ENCODE assay signal across 8 mouse cellular contexts in genomic region chr13:24604096-24604495, GRCm38 (mm10). TPM values are rescaled to one million over a fixed set of nuclear protein-coding genes. Genes with fewer than 3 reads are reported as not detected.
DNase-seq lines count a peak whose midpoint lies in the region; ATAC-seq and TF ChIP-seq lines count a peak whose summit lies in the region.

No protein-coding gene starts in this region.

- ATAC-seq in kidney, embryonic 14.5 days (ENCODE audit: low FRiP score, low TSS enrichment): peak; percentile 7; the same call in 1 of the 2 replicates
- ATAC-seq in hindbrain, embryonic 15.5 days (ENCODE audit: low FRiP score, low read depth): 0 out of 2 replicates have a peak, but pooled peaks have one; percentile 1

- no peaks in the 10 kb centered on the region for H3K36me3 ChIP-seq in kidney, embryonic 14.5 days (ENCODE audit: control insufficient read depth, insufficient read depth, low read length)
- H3K36me3 ChIP-seq in hindbrain, embryonic 15.5 days: no peaks in the 10 kb centered on the region
- no peaks in the 10 kb centered on the region for H3K36me3 ChIP-seq in kidney, adult 2 months (ENCODE audit: control insufficient read depth, insufficient read depth, low read length)

- WGBS in kidney, embryonic 14.5 days: 44% methylated on average over 3 of the region's 4 CpGs
- whole genome bisulfite sequencing in hindbrain, embryonic 15.5 days: 34% methylated on average over 4 of the region's 4 CpGs
- 42% methylated on average over 3 of the region's 4 CpGs for WGBS in kidney, adult 2 months

- no peak overlapping the region for H3K4me3 ChIP-seq in kidney, embryonic 14.5 days (ENCODE audit: low read length)
- H3K4me3 ChIP-seq in hindbrain, embryonic 15.5 days: no peak overlapping the region
- H3K4me3 ChIP-seq in kidney, adult 2 months (ENCODE audit: insufficient read depth, low read depth, low read length): no peak overlapping the region

- H3K4me1 ChIP-seq in kidney, embryonic 14.5 days (ENCODE audit: control insufficient read depth, insufficient read depth, low read length): peaks cover 21% of the 10 kb centered on the region
- peaks cover 23% of the 10 kb centered on the region for H3K4me1 ChIP-seq in hindbrain, embryonic 15.5 days (replicated peaks)
- 0 out of 2 replicates have a peak, but pooled peaks cover 2% of the 10 kb centered on the region for H3K4me1 ChIP-seq in kidney, adult 2 months (ENCODE audit: control insufficient read depth, insufficient read depth, low read length)

- H3K4me2 ChIP-seq in kidney, embryonic 14.5 days (replicated peaks; ENCODE audit: low read depth, low read length): no peak overlapping the region
- H3K4me2 ChIP-seq in hindbrain, embryonic 15.5 days: no peak overlapping the region

- no peaks in the 10 kb centered on the region for H3K27me3 ChIP-seq in kidney, embryonic 14.5 days (ENCODE audit: control insufficient read depth, insufficient read depth, low read length)
- no peaks in the 10 kb centered on the region for H3K27me3 ChIP-seq in hindbrain, embryonic 15.5 days
- no peaks in the 10 kb centered on the region for H3K27me3 ChIP-seq in kidney, adult 2 months (replicated peaks; ENCODE audit: control insufficient read depth, insufficient read depth, low read length)

- DNase-seq in kidney, postnatal 10 days: no peak
- DNase-seq in B cell, adult 2 months: peak; percentile 62 to 70
- DNase-seq in CD4-positive helper T cell, adult 2 months (ENCODE audit: low read depth, low spot score): peak; percentile 78
- no peak for DNase-seq in left cerebral cortex, postnatal 25 days (ENCODE audit: low spot score in 2 of 2)
- no peak for DNase-seq in adrenal gland, postnatal 4 days (ENCODE audit: low spot score in 2 of 2)
- no peak for DNase-seq in kidney, adult 2 months

- no peak overlapping the region for H3K9ac ChIP-seq in kidney, embryonic 14.5 days (ENCODE audit: low read depth, low read length)
- no peak overlapping the region for H3K9ac ChIP-seq in hindbrain, embryonic 15.5 days

- no peak overlapping the region for H3K27ac ChIP-seq in kidney, embryonic 14.5 days (ENCODE audit: low read depth, low read length)
- no peak overlapping the region for H3K27ac ChIP-seq in hindbrain, embryonic 15.5 days (replicated peaks)
- no peak overlapping the region for H3K27ac ChIP-seq in kidney, adult 2 months (ENCODE audit: insufficient read depth, low read depth, low read length)

- no peak for TF ChIP-seq POLR2A in kidney, adult 2 months (IDR thresholded peaks at IDR 0.05; ENCODE audit: low read depth, low read length)

- TF ChIP-seq CTCF in kidney, adult 2 months (conservative IDR thresholded peaks at IDR 0.05; ENCODE audit: insufficient read depth, insufficient read length, low read depth, low read length): no peak

- H3K9me3 ChIP-seq in kidney, embryonic 14.5 days (ENCODE audit: control insufficient read depth, low read length): no peaks in the 10 kb centered on the region
- no peaks in the 10 kb centered on the region for H3K9me3 ChIP-seq in hindbrain, embryonic 15.5 days

- intact Hi-C loops in left cerebral cortex, postnatal 25 days (cut with DNase I): no loop called here

RNA-seq across cellular contexts. Expression of gene Ripor2, which starts 22.1 kb away (rescaled TPM):
- polyA plus RNA-seq in kidney, embryonic 14.5 days (2014; fragmentation: Nextera tagmentation; extraction: Ambion mirVana): 2.4 and 3.1 TPM in 2 replicates
- 21.2 and 26.0 TPM in 2 replicates for polyA plus RNA-seq in hindbrain, embryonic 15.5 days (2015; fragmentation: Nextera tagmentation; extraction: Ambion mirVana)
- 10 to 100 TPM; 65.7 to 68.9 TPM for total RNA-seq in left cerebral cortex, postnatal 25 days (2021)
- total RNA-seq in adrenal gland, postnatal 4 days (2021): 1 to 10 TPM; 9.1 to 9.7 TPM
- 1.4 and 3.7 TPM in 2 replicates for polyA plus RNA-seq in kidney, adult 2 months (2012; rRNA removed)

Comparison
In these comparisons a context has a peak if more than half of its experiments do, and no peak if none do; other contexts are left out.
1. DNase-seq: peak in B cell, adult 2 months (2 of 2) and CD4-positive helper T cell, adult 2 months (single experiment); none in kidney, postnatal 10 days (single experiment), left cerebral cortex, postnatal 25 days (0 of 2), adrenal gland, postnatal 4 days (0 of 2) and kidney, adult 2 months (single experiment).